Mouse (Mus musculus): ENCODE measurements around the gene Cpne8.
"Not testable (repeated sequence)": the region's sequence is repeated elsewhere in the genome, so short reads cannot be mapped to it uniquely, and the experiment has no call there.

Gene Cpne8

DNA sequence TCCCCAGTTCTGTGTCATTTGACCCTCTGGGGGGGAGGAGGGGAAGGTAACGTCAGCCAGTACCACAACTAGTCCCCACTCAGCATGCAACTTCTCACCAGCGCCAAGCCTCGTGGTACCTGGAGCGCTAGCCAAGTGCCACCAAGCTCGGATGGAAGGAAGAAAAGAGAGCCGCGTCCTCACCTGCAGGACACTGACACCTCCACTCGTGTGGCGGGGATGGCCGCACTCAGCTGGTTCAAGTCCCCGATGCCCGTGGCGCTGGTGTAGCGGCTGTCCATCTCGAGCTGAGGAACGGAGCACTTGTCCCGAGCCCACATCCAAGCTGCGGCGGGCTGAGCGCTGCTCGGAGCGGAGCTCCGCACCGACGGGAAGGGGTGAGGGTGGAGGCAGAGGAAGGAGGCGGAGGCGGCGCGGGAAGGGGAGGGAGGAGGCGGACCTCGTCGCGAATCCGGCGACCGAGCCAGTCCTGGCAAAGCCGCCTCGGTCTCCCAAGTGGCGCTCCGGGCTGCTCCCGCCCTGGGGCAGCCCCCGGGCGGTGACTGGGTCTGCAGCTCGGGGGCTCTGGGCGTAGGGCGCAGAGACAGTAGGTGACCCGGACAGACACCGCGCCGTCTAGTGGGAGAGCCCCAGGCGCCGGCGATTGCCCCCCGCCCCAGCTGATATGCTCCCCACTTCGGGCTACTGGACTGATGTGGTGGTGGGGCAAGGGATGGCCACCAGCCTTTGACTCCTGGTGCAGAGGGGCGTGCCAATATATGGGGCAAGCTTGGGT, at the start of gene Cpne8:
TSS of gene Cpne8 (minus strand) at position 448 of the 775 bp plus-strand sequence.
- peak; percentile 77 for DNase-seq

DNA sequence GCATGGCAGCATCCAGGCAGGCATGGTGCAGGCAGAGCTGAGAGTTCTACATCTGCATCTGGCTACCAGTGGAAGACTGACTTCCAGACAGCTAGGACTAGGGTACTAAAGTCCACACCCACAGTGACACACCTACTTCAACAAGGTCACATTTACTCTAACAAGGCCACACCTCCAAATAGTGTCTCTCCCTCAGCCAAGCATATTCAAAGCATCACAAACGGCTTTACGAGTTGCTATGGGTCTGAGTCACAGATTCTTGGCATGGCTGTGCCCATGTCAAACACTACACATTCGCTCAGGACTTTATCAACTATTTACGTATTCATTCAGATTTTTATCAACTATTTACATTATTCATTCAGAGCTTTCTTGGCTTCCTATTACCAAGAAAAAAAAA, 38.5 kb upstream of the Cpne8 start:
- no peak for DNase-seq

DNA sequence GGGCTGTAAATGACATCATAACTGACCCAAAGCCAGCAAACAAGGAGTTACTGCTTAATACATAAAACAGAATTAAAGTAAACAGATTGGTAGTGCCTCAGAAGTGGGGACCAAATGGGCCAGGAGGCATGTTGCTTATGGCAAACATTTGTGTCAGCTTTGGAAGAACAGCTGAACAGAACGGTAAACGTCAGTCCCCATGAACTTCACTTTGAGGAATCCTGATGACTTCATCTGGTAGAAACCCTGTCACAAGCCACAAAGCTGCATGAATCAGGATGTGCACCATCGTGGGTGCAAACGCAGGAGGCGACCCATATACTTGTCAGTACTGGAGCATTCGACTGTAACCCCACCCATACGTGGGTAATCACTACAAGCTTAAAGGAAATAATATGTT, 30.1 kb upstream of the Cpne8 start:
- DNase-seq, result no peak

GRCm38 (mm10) chr15:90704314-90704713, 25.1 kb upstream of the Cpne8 start:
- DNase-seq, result no peak

DNA sequence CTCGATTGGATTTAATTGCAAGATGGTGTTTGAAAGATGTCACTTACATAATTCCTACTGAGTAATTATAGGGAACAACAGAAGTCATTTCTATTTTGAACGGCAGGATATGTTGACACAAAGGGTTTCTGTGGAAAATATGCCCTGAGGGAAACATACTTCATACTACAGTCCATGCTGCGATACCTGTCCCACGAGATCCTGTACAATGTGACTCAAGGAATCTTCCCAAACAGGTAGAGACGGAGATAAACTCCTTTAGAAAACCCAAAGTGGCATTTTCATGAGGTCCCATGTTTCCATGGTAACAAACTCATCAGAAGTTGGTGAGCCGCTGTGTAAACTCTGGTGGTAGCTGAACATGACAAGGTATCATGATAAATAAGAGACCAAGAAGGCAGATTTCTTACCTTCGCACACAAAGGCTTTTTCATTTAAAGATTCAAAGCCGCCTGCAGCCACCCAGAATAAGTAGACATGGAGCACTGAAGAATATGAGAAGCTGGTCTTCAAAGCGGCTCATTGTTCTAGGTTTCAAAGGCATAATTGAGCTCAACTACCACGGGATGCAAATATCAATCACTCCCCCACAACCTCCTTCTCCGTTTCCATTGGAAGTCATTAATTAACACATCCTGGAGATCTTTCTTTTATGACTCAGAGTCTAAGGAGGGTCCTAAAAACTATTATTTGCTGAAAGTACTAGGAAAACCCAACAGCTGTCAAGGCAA, 24.4 kb upstream of the Cpne8 start:
- peak; percentile 9 for DNase-seq

DNA sequence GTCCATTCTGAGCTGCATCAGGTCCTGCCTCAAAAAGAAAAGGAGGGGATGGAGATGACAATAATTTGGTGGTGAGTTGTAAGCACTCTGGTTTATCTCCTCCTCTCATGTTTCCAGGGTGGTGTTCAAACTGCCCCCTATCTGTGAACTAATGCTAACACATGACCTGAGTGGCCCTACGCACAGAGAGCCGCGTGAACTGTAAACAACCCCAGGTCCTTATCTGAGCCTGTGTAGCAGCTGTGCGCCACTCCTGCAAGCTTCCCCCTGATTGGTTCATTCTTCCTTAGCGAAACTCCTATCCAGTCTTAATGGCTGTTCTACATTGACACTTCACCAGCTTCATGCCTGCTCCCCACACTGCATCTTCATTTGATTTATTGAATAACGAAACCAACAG, 7.5 kb upstream of the Cpne8 start:
- DNase-seq, result no peak

GRCm38 (mm10) chr15:90679760-90680579, 738 bp upstream of the Cpne8 start:
- DNase-seq, result peak; percentile 75

DNA sequence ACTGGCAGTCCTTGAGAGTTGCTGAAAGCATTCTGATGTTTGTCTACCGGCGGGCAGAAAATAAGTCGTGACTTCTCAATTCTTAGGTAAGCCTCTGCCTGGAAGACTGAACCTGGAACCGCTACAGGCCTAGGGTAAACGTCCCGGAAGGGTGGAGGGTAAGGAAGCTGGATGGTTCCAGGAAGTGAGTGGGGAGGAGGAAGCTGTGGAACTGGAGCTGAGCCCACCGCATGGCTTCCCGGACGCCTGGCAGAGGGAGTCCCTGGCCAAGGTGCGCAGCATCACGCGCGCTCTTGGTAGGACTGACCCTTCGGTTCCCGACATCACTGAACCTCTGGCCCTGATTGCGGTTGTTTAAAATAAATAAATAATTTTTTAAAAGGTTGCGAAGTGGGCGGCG, 744 bp downstream of the Cpne8 start:
- DNase-seq, result peak; percentile 30

DNA sequence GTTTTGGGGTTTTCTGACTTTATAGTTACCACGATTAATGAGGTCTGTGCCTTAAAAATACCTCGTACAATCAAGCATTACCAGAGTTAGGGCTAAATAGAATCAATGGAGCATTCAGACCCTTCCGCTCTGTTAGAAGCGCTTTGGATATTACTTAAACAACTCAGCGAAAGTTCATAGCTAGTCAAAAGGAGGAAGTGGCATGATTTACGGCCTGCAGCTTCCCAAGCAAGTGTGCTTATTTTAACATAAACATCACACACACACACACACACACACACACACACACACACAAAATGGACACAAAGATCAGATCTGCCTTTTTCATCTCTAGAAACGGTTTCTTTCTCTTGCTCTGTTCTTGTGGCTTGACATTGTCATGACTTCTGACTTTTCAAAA, 9.7 kb downstream of the Cpne8 start:
- DNase-seq, result peak; percentile 29

DNA sequence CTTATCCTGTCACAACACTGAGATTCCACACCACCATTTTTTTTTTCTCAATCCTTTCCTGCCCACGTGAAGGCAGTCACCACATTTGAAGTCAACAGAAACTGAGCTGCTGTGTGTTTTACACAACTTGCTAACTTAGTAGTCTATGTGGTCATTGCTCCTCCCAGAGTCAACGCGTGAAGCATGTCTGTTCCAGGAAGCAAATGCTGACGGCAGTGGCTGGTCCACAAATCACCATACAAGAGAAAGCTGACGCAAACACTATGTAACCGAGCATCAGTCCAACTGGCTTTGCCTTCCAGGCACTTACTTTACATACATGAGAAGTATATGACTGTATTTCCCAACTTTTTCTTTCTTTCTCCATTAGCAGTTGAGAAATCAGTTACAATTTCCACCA, 12.3 kb downstream of the Cpne8 start:
- no peak for DNase-seq

DNA sequence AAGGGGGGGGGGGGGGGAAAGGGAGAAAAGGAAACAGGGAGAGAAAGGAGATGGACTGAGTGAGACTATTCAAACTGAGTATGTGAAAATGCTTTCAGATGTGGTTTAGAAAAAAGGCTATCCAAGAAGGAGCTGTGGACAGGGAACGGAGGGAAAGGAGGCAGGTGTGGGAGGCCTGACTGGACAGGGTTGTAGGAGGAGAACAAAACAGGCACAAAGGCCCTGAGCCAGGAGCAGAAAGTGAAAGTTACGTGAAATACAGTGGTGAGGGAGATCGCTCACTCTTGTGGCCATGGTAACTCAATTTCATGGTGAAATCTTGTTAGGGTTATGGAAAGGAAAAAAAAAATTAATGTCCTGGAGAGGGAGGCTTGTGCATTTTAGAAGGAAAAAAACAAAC, 14.6 kb downstream of the Cpne8 start:
- DNase-seq, result no peak

- DNase-seq, result no peak
Measured at GRCm38 (mm10) chr15:90663631-90664030, 15.6 kb downstream of the Cpne8 start.

GRCm38 (mm10) chr15:90660723-90661122, 18.5 kb downstream of the Cpne8 start:
- no peak for DNase-seq

- no peak for DNase-seq
Measured at GRCm38 (mm10) chr15:90658053-90658452, 21.2 kb downstream of the Cpne8 start.

DNA sequence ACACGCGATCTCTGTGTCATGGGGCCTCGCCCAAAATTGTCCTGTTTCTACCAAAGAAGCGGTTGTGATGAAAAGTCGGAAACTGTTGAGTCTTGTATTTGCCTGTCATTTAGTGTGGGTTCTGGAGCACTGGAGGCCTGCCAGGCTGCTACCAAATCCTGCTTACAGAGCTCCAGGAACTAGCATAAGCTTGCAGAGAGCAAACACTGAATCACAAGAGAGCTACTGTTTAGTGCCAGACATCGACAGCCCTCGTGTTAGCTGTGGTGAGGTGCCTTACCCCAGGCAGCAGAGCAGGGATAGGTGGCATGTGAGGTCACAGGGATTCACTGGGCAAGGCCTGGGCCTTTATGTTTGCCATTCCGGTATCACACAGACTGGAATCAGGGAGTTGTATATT, 22.7 kb downstream of the Cpne8 start:
- no peak for DNase-seq

DNA sequence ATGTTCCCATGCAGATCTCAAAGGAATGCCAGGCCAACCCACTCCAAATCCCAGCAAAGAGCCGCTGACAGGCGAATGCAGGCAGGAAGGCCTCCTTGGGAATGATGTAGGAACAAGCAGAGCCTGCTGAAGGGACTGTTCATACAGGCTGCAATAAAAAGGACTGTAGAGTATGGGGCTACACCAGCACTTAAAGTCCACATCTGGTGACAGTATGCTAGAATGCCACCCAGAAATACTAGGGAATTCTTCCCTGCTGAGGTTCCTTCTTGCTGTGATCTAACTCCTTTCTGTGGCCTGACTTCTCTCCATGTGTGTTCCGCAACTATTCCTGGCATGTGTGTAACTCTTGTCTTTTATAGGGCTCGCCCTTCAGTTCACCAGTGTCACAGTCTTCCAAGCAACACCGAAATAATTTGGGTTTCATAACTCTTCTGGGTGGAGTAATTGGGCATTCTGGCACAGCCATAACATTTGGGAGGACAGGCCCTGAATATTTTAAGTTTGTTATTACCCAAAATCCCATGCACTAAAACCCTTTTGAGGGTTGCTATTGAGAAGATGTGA, 32.1 kb downstream of the Cpne8 start:
- no peak for DNase-seq

DNA sequence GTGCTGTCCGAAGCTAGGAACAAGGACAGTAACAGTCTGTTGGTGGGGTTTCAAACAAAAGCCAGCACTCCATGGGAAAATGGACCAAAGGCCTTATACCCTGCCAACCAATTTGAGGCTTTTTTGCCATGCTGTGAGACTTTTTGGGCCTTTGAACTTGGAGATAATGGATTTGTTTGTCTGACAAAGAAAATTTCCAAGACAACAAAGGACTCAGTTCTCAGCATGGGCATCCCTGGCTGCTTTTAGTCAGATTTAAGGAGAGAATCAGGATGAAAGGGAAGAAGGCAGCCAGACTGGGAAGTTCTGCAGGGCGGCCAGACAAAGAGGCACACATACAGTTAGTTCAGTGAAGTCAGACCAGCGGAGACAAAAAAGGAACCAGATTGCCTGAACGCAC, 32.9 kb downstream of the Cpne8 start:
- DNase-seq, result no peak

GRCm38 (mm10) chr15:90645828-90646227, 33.4 kb downstream of the Cpne8 start:
- no peak for DNase-seq

DNA sequence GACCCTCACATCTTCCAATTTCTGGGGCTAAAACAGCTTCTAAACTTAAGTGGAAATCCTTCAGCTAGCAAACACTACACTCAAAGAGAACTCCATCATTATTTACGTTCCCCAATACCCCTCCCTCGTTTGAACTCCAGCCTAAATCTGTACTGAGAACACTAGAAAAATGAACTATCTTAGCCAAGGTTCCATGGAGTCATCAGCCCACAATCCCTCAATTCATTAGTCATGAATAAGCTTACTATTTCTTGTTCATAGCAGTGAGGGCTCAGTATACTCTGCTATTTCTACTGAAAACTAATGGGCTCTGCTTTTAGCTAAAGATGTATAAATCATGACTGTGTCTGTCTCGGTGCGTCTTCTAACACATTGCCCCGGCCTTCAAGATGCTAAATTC, 55.0 kb downstream of the Cpne8 start:
- DNase-seq, result no peak

DNA sequence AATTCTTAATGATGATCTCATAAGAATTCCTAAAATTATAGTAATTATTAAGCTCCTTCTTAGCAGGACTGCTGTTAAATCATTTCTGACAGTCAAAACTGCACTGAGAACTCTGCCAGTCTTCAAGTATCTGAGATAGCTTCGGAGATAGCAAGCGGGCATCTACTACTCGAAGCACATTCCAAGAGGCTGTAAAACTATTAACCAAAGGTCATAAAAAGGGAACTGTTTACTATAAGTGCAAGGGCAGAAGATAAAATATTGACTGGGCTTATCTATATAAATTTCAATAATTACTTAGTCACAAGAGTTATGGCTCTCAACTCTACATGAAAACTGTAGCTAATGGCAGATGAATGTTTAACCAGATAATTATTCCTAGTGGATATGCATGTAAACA, 57.2 kb downstream of the Cpne8 start:
- no peak for DNase-seq

GRCm38 (mm10) chr15:90619736-90620135, 59.5 kb downstream of the Cpne8 start:
- no peak for DNase-seq

DNA sequence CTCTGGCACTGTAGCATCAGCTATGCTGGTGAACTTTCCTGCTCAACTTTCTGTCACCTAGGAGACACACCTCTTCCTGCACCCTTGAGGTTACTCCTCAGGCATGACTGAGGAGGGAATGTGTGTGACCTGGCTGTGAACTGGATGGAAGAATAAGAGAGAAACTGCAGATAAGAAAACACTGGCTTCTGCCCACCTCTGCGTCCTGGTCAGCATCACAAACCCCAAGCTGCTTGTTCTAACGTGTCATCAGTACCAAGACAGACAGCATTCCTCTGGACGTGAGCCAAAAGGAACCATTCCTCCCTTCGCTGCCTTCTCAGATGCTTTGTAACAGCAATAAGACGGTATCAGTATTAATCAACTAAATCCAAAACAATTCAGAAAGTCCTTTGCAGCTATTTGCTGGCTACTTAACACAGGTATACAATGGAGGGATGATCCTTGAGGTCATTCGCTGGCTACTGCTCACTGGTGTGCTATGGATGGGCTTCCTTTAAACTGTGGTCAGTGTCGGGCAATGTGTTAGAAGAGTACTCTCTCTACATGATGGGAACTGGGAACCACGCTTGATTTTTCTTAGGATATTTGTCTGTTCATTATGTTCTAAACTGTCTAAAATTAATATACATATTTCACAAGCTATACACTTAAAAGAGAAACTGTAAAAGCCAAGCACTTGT, 63.0 kb downstream of the Cpne8 start:
- DNase-seq, result no peak

DNA sequence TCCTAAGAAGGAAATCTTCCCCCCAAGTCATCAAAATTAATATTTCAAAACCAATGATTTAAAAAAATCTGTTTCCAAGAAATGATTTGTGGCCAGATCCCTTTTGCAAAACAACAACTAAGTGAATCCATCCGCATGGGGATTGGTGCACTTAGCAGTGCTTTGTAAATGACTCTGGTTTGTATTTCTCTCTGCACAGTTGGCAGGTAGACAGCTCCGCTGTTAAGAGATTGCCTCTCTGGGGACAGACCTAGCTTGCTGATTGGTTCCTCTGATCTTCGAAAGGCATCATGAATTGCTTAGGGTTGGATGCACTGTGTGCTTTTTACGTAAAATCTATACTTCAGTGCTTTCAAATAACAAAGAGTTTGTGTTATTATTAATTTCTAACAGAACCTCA, 68.5 kb downstream of the Cpne8 start:
- not testable (repeated sequence) for DNase-seq
